Mouse (Mus musculus): Measurements from ENCODE around the gene Coro6.

GRCm38 (mm10) chr11:77501392-77501791 lies 39.2 kb downstream of the Coro6 start:
- TF ChIP-seq CTCF (IDR thresholded peaks at IDR 0.05; ENCODE audit: borderline replicate concordance, control insufficient read depth, extremely low read depth, insufficient read depth, low read length, poor library complexity) (peak; percentile 75; the same call in 1 of the 2 replicates), POLR2A (IDR thresholded peaks at IDR 0.05; ENCODE audit: control insufficient read depth, extremely low read depth, insufficient read depth, low read length, poor library complexity) (no peak)

Data from thymus, adult 2 months (tissue).